Comparison of ENCODE assay signal across 26 mouse cellular contexts in the genomic region with DNA sequence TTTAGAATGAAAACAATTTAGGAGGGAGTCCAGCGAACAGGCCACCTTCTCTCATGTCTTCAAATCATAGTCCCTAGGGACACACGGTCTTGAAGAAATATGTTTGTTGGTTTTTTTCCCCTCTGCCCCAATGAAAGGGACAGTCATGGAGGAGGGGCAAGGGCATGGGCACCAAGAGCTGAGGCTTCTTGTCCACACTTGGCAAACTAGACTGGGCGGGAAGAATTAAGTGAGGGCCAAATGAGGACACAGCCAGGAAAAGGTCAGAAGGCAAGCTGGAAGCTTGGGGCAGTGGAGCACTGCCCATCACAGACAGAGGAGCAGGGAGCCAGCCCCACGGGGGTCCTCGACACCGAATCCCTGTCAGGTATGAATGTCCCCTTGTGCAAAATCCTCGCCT. TPM values are rescaled to one million over a fixed set of nuclear protein-coding genes. Genes with fewer than 3 reads are reported as not detected.
DNase-seq lines count a peak whose midpoint lies in the region.
"Had no signal": no experiment of that assay in that cellular context is flagged by ENCODE, and none has a peak within 500 bp of the region (broad histone marks: within the 10 kb centered on the region; RNA-seq: fewer than 3 reads in every experiment).

No protein-coding gene starts in this region.

- peak; percentile 29 for DNase-seq in adrenal gland, adult 2 months
- DNase-seq in adrenal gland, adult 18-20 months (ENCODE audit: low spot score in 2 of 2), result no peak
- DNase-seq in adrenal gland, postnatal 14 days, result peak; percentile 50
- DNase-seq in adrenal gland, postnatal 4 days (ENCODE audit: low spot score in 2 of 2), result no peak
- DNase-seq in adipocyte (ENCODE audit: low spot score), result peak; percentile 57
- no peak for DNase-seq in kidney, postnatal 14 days
- DNase-seq: adrenal gland, adult 8-10 months; cerebellum, adult 11 months; cerebellum, adult 18-20 months; cerebellum, adult 8-10 months; cerebellum, adult 9-11 months; cerebellum, postnatal 14 days; cerebellum, postnatal 36 days; embryo, embryonic 11 days had no signal

RNA-seq across cellular contexts. Expression of a gene that starts 9.9 kb away (rescaled TPM):
- 10 to 100 TPM in 1 of 2 experiments, 1 to 10 TPM in 1; 8.4 to 13.0 TPM for total RNA-seq in adrenal gland, adult 2 months (2021)
- polyA plus RNA-seq in adrenal gland, adult 2 months (2012; rRNA removed), result 12.9 and 14.9 TPM in 2 replicates
- total RNA-seq in adrenal gland, adult 18-20 months (2021), result 10 to 100 TPM; 10.6 to 15.1 TPM
- 8.1 and 9.2 TPM in 2 replicates for total RNA-seq in adrenal gland, postnatal 14 days (2021)
- total RNA-seq in adrenal gland, postnatal 4 days (2021), result 10 to 100 TPM; 17.2 to 20.8 TPM
- total RNA-seq: MEL had no signal

RNA-seq across cellular contexts. Expression of a gene that starts 31.9 kb away (rescaled TPM):
- total RNA-seq in adrenal gland, adult 2 months (2021), result not detected
- 0.26 TPM in 1 of 2 replicates, not detected in the other for polyA plus RNA-seq in adrenal gland, adult 2 months (2012; rRNA removed)
- total RNA-seq in adrenal gland, adult 18-20 months (2021), result under 1 TPM in 1 of 2 experiments, not detected in 1; 0.17 TPM
- total RNA-seq in adrenal gland, postnatal 14 days (2021), result not detected in 2 replicates
- 10 to 100 TPM in 1 of 2 experiments, under 1 TPM in 1; 0.17 to 21.6 TPM for total RNA-seq in adrenal gland, postnatal 4 days (2021)
- total RNA-seq: adrenal gland, adult 8-10 months; common myeloid progenitor, adult 5-6 weeks; ES-E14; MEL had no signal
- polyA plus RNA-seq: C2C12; embryonic facial prominence, embryonic 11.5 days; embryonic facial prominence, embryonic 13.5 days; embryonic facial prominence, embryonic 15.5 days; erythroblast, embryonic 14.5 days; forebrain, embryonic 10.5 days; forebrain, embryonic 12.5 days; forebrain, embryonic 14.5 days; frontal cortex, adult 2 months had no signal

RNA-seq across cellular contexts. Expression of a gene that starts 49.3 kb away (rescaled TPM):
- total RNA-seq in adrenal gland, adult 2 months (2021), result 1 to 10 TPM in 1 of 2 experiments, under 1 TPM in 1; 0.38 to 7.1 TPM
- polyA plus RNA-seq in adrenal gland, adult 2 months (2012; rRNA removed), result 0.61 TPM in 1 of 2 replicates, not detected in the other
- under 1 TPM in 1 of 2 experiments, not detected in 1; 0.40 TPM for total RNA-seq in adrenal gland, adult 18-20 months (2021)
- total RNA-seq in adrenal gland, postnatal 14 days (2021), result 16.0 and 316 TPM in 2 replicates
- 100 to 1,000 TPM in 1 of 2 experiments, 10 to 100 TPM in 1; 10.4 to 267 TPM for total RNA-seq in adrenal gland, postnatal 4 days (2021)
- total RNA-seq: common myeloid progenitor, adult 5-6 weeks; ES-E14; MEL had no signal
- polyA plus RNA-seq: C2C12; embryonic facial prominence, embryonic 13.5 days; forebrain, embryonic 10.5 days; forebrain, embryonic 12.5 days; forebrain, embryonic 14.5 days had no signal

Comparison
In these comparisons a context has a peak if more than half of its experiments do, and no peak if none do; other contexts are left out.
1. DNase-seq: peak in adrenal gland, adult 2 months (single experiment), adrenal gland, postnatal 14 days (single experiment) and adipocyte (single experiment); none in adrenal gland, adult 18-20 months (0 of 2), adrenal gland, postnatal 4 days (0 of 2) and kidney, postnatal 14 days (single experiment).